Mouse (Mus musculus) liver, adult 2 months (tissue): ENCODE data around the gene Acsl6.

ENCODE experiments used
- CTCF ChIP-seq: fragments of 200-500 bp; IDR thresholded peaks from 2 replicates; pipeline ENCODE4 v1.5.1; 2011; ENCODE audit warnings: low read depth, low read length, control low read depth
- POLR2A ChIP-seq: fragments of 200-500 bp; IDR thresholded peaks from 2 replicates; pipeline ENCODE4 v1.6.1; 2011; ENCODE audit warnings: low read length, control low read depth; ENCODE audit not compliant: insufficient read depth; ENCODE audit errors: extremely low read depth

GRCm38 (mm10) chr11:54398058-54398457, 94.5 kb downstream of the Acsl6 start:
- TF ChIP-seq POLR2A: no peak
- TF ChIP-seq CTCF: no peak
